Mouse (Mus musculus) monocyte, adult 5-6 weeks (primary cell): Measurements from ENCODE around the gene Dpp9. TPM values are rescaled to one million over a fixed set of nuclear protein-coding genes. Genes with fewer than 3 reads are reported as not detected.

ENCODE experiments used
- ATAC-seq: fragments of 153-309, 156-312 bp; replicated peaks from 2 replicates; pipeline ENCODE4 v1.8.0; 2017; ENCODE audit warnings: mild to moderate bottlenecking; ENCODE audit not compliant: low TSS enrichment, insufficient number of reproducible peaks, severe bottlenecking, poor library complexity, low FRiP score
- total RNA-seq: library from RNA; stranded (forward); fragments of 200-1000, 200-491, 200-594 nt; gene quantifications from 3 replicates; pipeline ENCODE4 v1.2.3, GENCODE M21; 2017

The Dpp9 gene
- total RNA-seq, 1 experiment from 2014 or later, result 8.4 TPM

DNA sequence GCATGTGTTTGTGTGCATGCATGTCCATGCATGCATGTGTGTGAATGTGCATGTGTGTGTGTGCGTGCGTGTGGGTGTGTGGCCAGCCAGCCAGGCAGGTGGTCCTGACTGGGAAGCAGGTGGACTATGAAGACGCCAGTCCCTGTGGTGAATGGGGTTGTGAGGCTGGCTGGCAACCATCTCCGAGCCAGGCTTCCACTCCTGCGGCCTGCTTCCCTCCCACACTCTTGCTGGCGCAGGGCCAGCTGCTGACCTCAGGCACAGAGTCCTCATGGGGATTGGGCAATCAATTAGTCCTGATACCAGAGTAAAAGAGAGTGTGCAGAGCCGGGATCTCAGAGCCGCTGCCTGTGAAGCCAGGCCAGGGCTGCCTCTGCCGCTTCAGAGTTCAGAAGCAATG, 65.1 kb downstream of the Dpp9 start:
- ATAC-seq, result no peak

DNA sequence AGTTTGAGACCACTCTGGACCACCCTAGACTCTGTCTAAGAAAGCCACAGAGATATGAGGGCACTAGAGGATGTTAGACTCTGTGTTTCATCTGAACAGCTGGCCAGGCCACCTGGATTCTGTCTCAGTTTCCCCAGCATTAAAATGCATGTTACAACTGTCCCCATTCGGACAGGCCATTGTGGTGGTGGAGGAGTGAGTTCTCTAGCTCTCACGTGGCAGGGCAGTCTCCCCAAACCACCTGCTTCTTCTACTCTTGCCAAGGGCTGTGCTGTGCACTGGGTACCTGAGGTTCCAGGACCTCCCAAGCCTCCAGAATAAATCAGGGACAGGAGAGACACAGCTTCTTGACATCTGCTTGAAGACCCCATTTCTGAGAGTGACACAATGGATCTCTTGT, 68.8 kb downstream of the Dpp9 start:
- no peak for ATAC-seq

DNA sequence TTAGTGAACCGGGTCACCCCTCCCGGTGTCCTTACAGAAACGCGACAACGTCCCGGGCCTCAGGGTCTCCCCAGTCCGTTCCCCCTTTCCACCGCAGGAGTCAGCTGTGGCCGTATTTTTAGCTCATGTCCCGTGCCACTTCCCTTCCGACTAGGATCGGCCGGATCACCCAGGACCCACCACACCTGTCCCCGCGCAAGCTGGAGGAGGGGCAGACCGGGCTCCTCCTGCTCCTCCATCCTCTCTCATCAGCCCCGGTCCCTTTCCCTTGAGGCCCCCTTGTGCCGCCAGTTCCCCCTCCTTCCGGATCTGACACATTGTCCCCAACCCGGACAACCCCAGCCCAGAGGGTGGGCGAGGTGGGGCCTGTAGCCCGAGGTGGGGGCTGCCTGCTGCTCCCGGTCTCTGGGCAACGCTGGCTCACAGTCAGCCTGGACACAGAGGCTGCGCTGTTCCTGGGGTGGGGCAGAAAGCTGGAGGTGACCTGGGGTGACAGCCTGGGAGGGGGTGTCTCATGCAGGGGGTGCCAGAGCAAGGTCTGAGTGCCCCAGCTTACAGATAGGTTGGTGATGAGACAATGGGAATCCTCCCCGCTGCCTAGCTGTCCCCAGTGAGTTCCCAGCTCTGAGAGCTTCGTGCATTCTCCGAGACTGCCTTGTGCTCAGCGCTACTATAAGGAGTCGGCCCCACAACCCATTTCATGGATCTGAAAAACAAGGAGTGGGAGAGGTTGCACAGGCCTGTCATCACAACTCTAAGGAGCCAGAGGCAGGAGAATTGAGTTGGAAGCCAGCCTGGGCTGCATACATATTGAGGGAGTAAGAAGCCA, 69.7 kb downstream of the Dpp9 start:
- ATAC-seq, result no peak

DNA sequence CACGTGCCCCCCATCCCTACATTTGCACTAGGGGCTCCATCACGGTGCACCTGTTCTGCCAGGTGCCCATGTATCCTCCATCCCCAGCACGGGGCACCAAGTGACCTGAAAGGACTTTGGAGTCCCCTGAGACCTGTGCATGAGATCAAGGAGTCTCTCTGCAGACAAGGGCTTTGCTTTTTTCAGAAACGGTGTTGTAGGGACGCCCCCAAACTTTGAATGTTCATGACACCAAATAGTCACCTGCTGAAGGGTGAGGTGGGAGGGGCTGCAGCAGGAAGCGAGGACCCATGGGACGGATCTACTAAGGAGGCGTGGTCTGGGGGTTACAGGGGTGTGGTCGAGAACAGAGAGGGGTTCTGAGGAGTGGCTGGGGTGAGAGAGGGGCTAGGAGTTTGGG, 70.4 kb downstream of the Dpp9 start:
- ATAC-seq, result no peak

DNA sequence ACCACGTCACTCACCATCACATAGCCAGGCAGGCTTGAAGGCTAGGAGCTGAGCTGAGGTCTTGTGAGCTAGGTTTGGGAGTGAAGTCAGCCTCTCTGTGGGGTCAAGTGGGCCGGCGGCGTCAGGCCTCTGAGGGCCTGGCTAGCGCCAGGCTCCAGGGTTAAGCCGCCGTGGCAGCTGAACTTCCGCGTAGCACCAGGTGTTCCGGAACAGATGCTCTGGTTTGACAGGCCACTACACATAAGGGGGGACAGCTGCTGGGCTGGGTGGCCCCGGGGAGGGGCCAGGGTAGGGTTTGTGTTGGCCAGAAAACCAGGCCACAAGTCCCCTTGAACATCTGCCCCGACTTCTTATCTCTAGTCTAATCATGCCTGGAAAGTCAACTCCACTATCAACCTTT, 71.3 kb downstream of the Dpp9 start:
- no peak for ATAC-seq

DNA sequence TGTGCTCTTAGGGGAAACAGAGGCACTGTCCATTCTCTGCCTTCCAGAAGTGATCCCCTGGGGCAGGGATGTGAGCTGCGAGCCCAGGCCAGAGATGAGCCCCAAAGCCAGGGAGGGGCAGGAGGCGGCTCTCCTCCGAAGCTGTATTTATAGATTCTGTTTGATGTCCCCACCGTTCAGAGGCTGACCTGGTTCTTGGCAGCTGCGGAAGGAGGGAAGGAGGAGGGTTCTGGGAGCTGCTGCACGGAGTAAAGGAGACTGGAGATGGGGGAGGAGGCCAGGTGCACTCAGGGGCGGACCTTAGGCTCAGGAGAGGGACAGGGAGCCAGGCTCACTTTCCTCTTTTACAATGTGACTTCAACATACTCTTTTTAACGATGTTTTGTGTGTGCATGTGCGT, 72.6 kb downstream of the Dpp9 start:
- ATAC-seq, result no peak

DNA sequence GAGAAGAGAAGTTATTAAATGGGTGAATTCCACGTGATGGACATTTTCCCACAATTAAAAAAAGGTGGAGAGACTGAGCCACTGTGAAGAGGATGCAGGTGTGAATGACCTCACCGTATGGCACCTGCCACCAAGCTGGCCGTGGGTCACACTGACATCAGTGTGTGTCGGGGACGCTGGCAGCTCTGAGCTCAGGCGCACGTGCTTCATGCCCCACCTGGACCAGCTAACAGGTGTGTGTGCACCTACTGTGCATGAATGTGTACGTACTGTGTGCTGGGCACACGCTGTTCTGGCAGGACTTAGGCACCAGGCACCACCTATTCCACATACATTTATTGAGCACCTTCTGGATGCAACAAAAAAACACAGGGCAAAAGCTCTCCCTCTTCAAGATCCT, 74.2 kb downstream of the Dpp9 start:
- no peak for ATAC-seq

DNA sequence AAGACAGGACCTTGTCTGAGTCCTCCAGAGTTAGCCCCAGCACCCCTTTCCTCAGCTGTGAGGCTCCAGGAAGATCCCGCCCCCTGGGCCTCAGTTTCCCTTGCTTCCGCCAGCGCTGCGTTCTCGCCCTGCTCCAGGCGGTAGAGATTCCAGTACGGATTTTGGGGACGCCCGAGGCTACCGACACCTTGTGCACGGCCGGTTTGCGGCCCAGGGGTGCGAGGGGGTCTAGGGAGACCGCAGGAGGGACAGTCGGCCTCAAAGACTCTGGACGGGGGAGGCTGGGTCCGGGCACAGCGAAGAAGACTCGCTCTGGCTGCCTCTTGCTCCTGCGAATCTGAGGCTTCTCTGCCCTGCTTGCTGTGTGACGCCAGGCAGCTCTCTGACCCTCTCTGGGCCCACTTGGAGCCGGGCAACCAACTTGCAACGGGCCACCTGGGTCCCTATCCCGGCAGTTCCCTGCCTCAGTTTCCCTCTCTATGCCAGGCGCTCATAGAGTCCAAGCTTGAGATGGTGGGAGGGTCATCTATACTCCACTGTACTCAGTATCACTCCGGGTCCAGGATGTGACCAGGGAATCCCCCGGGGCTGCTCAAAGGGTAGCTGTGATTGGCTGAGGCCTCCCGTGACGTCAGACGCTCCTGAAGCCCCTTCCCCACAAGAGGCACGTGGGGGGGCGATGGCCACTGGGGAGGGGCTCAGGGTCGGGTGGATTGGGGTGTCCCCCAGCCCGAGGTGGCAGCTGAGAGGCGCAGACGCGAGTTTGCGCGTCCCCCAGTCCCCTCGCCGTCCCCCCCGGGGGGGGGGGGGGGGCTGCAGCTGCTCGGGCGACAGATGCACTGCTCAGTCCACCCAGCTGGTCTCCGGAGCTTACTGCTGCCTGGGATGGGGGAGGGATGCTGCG, 76.8 kb downstream of the Dpp9 start:
- ATAC-seq, result no peak

DNA sequence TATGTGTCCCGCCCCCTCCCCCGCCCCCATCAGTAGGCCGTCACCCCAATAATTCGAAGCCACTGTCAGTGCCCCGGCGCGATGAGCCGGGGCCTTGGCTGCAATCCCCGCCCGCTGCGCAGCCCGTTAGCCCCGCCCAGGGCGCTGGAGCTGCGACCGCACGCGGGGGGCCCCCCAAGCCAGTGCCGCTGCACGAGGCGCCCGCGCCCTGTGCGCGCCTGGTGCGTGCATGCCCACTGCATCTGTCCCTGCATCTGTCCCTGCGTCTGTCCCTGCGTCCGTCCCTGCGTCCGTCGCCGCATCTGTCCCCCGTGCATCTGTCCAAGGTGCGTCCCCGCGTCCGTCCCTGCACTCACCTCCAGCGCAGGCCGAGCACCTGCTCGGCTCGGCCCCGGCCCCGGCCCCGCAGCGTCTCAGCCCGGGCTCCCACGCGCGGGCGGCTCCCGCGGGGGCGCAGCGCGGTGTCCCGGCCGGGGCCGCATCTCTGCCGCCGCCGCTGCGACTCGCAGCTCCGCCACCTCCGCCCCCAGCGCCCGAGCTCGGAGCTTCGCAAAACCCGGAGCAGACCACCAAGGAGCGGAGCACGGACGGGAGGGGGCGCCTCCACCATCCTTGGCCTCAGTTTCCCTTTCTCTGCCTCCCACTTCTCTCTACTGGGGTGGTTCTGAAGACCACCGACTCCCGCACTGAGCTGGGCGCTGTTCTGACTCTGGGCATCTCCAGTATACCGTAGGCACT, 78.7 kb downstream of the Dpp9 start, which contains the start of gene Sema6b:
TSS of gene Sema6b (minus strand) at position 486 of the 738 bp plus-strand sequence.
- no peak for ATAC-seq

DNA sequence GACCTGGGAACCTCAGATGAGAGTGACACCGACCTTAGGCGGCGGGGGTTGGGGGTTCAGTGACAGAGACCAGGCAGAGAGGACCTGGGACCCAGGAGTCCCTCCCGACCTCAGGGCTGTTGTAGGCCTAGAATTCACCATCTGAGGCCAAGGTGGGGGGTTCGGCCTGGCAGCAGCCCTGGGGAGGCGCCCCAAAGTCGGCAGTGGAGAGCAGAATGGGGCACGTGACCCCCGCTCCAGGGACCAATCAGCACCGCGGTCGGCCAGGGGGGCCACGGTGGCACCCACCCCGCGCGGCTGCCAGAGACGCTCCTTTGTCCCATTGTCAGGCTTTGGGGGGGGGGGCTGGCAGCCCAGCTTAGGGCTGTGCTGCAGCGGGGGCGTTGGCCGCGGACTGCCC, 79.3 kb downstream of the Dpp9 start:
- no peak for ATAC-seq

DNA sequence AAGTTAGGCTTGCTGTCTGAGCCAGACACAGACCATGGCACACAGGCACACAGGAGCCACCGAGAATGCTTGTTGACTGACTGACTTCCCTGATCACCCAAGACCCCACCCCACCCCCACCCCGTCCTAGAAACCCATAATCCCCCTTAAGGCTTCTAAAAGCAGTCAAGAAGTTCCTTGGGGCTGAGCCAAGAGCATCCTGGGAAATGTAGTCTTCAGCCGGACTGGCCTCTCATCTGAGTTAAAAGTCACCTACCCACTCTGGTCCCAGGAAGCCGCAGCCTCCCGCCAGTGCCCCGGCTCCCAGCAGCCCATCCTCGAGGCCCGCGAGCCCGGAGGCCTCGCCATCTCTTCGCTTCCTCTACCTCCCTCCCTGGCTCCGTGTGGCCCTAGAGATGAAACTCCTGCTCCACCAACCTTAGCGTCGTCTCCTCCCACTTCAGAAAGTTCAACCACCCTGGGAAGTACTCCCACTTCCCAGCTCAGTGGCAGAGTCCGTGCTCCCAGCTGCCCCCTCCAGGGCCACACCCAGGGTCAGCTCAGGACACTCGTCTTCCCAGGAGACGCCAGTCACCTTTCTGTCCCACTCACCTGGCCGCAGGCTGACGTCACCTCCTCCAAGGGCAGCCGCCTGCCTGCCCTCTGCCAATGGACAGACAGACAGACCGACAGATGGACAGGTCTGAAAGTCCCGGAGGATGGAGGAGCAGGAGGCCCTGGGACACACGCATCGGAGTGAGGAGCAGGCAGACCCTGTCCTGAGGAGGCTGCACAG, 80.7 kb downstream of the Dpp9 start:
- no peak for ATAC-seq

Other genes with a start within 250 kb of the Dpp9 start
- not detected in 3 replicates for gene Shd, start 248.4 kb downstream of the Dpp9 start, total RNA-seq
- gene Fsd1, start 232.4 kb downstream of the Dpp9 start, total RNA-seq, result not detected in 3 replicates
- gene Stap2, start 213.3 kb downstream of the Dpp9 start, total RNA-seq, result 0.29 to 1.1 TPM in 2 of 3 replicates, not detected in the other
- gene Mpnd, start 213.2 kb downstream of the Dpp9 start, total RNA-seq, result 31.5 to 106 TPM (median 82.0 TPM) in 3 replicates
- 22.4 to 35.7 TPM (median 23.4 TPM) in 3 replicates for gene Sh3gl1, start 182.3 kb downstream of the Dpp9 start, total RNA-seq
- gene Chaf1a, start 178.5 kb downstream of the Dpp9 start, total RNA-seq, result 0.64 to 4.6 TPM (median 2.1 TPM) in 3 replicates
- gene Ubxn6, start 143.9 kb downstream of the Dpp9 start, total RNA-seq, result 38.0 to 40.4 TPM (median 38.5 TPM) in 3 replicates
- 61.2 to 151 TPM (median 112 TPM) in 3 replicates for gene Hdgfl2, start 139.3 kb downstream of the Dpp9 start, total RNA-seq
- not detected in 3 replicates for gene Plin4, start 109.1 kb downstream of the Dpp9 start, total RNA-seq
- not detected in 3 replicates for gene Plin5, start 101.3 kb downstream of the Dpp9 start, total RNA-seq
- gene Lrg1, start 96.9 kb downstream of the Dpp9 start, total RNA-seq, result not detected in 3 replicates
- 0.53 to 1.2 TPM (median 0.87 TPM) in 3 replicates for gene Sema6b, start 78.6 kb downstream of the Dpp9 start, total RNA-seq
- gene Tnfaip8l1, start 56.4 kb downstream of the Dpp9 start, total RNA-seq, result 0.39 to 0.43 TPM in 2 of 3 replicates, not detected in the other
- gene Mydgf, start 35.0 kb downstream of the Dpp9 start, total RNA-seq, result 25.0 to 31.5 TPM (median 30.6 TPM) in 3 replicates
- gene Fem1a, start 37.9 kb upstream of the Dpp9 start, total RNA-seq, result 13.2 to 22.7 TPM (median 13.6 TPM) in 3 replicates
- gene Ticam1, start 57.9 kb upstream of the Dpp9 start, total RNA-seq, result 2.6 to 11.4 TPM (median 3.9 TPM) in 3 replicates
- 10.2 to 15.5 TPM (median 13.4 TPM) in 3 replicates for gene Plin3, start 74.0 kb upstream of the Dpp9 start, total RNA-seq
- gene Arrdc5, start 81.4 kb upstream of the Dpp9 start, total RNA-seq, result not detected in 3 replicates
- gene Uhrf1, start 84.4 kb upstream of the Dpp9 start, total RNA-seq, result 1.2 to 5.9 TPM (median 3.2 TPM) in 3 replicates
- 8.0 to 17.3 TPM (median 10.3 TPM) in 3 replicates for gene Kdm4b, start 107.2 kb upstream of the Dpp9 start, total RNA-seq